In genomic region chr11:60240509-60240908, GRCm38 (mm10) we compare ENCODE assay signal across 24 mouse cellular contexts.
"Had no signal": no experiment of that assay in that cellular context is flagged by ENCODE, and none has a peak within 500 bp of the region (broad histone marks: within the 10 kb centered on the region; RNA-seq: fewer than 3 reads in every experiment).

No protein-coding gene starts in this region.

- ATAC-seq: hindbrain, postnatal 0 days had no signal

- H3K9me3 ChIP-seq: heart, embryonic 13.5 days; heart, embryonic 15.5 days; hindbrain, embryonic 13.5 days; hindbrain, embryonic 15.5 days; kidney, embryonic 15.5 days; limb, embryonic 13.5 days; limb, embryonic 15.5 days had no signal

- H3K4me3 ChIP-seq: heart, adult 2 months; heart, embryonic 13.5 days; heart, embryonic 15.5 days; hindbrain, embryonic 13.5 days; hindbrain, embryonic 15.5 days; kidney, embryonic 15.5 days; limb, embryonic 13.5 days; limb, embryonic 15.5 days; liver, embryonic 13.5 days had no signal

- DNase-seq: gastrocnemius, postnatal 14 days; gastrocnemius, postnatal 36 days; heart, adult 11 months; heart, adult 2 months; heart, postnatal 14 days; heart, postnatal 36 days; kidney, adult 11 months; kidney, adult 2 months; kidney, adult 9 months; kidney, postnatal 14 days; layer of hippocampus, adult 9-11 months; layer of hippocampus, postnatal 36 days; left cerebral cortex, postnatal 4 days; liver, embryonic 13.5 days had no signal

- H3K27me3 ChIP-seq: heart, embryonic 13.5 days; heart, embryonic 15.5 days; hindbrain, embryonic 13.5 days; hindbrain, embryonic 15.5 days; kidney, embryonic 15.5 days; limb, embryonic 13.5 days; limb, embryonic 15.5 days; liver, embryonic 13.5 days had no signal

- H3K9ac ChIP-seq: heart, embryonic 13.5 days; heart, embryonic 15.5 days; hindbrain, embryonic 13.5 days; hindbrain, embryonic 15.5 days; kidney, embryonic 15.5 days; limb, embryonic 13.5 days; limb, embryonic 15.5 days; liver, embryonic 13.5 days had no signal

- H3K4me1 ChIP-seq: hindbrain, embryonic 13.5 days; hindbrain, embryonic 15.5 days; kidney, embryonic 15.5 days; limb, embryonic 13.5 days; limb, embryonic 15.5 days had no signal

- H3K27ac ChIP-seq: heart, adult 2 months; heart, embryonic 13.5 days; heart, embryonic 15.5 days; hindbrain, embryonic 13.5 days; hindbrain, embryonic 15.5 days; hindbrain, postnatal 0 days; kidney, embryonic 15.5 days; kidney, postnatal 0 days; limb, embryonic 13.5 days; limb, embryonic 15.5 days; liver, embryonic 13.5 days had no signal

- H3K4me2 ChIP-seq: heart, embryonic 11.5 days; heart, embryonic 13.5 days; heart, embryonic 15.5 days; hindbrain, embryonic 13.5 days; hindbrain, embryonic 15.5 days; kidney, embryonic 15.5 days; limb, embryonic 13.5 days; limb, embryonic 15.5 days; liver, embryonic 13.5 days had no signal
